Mouse (Mus musculus) liver, embryonic 15.5 days (tissue): ENCODE results near the gene Msx2. TPM values are rescaled to one million over a fixed set of nuclear protein-coding genes. Genes with fewer than 3 reads are reported as not detected.

Experiments used
- ATAC-seq: fragments of 200-750 bp; cut with Nextera tagmentation; 2 replicates; pipeline ENCODE4 v1.8.0; 2017; ENCODE audit warnings: moderate number of reproducible peaks, mild to moderate bottlenecking, moderate library complexity; ENCODE audit not compliant: insufficient read depth
- H3K27ac ChIP-seq: fragments of 300-500 bp; sonication (generic); replicated peaks from 2 replicates; pipeline ENCODE4 v1.5.1; 2015; ENCODE audit warnings: mild to moderate bottlenecking, inconsistent platforms
- H3K27me3 ChIP-seq: fragments of 300-500 bp; sonication (generic); 2 replicates; pipeline ENCODE4 v1.6.1; 2015; ENCODE audit warnings: mild to moderate bottlenecking, inconsistent platforms
- H3K36me3 ChIP-seq: fragments of 300-500 bp; sonication (generic); replicated peaks from 2 replicates; pipeline ENCODE4 v1.6.1; 2015; ENCODE audit warnings: moderate library complexity, mild to moderate bottlenecking, inconsistent platforms
- H3K4me1 ChIP-seq: fragments of 300-500 bp; sonication (generic); replicated peaks from 2 replicates; pipeline ENCODE4 v1.6.1; 2015; ENCODE audit warnings: inconsistent platforms
- H3K4me2 ChIP-seq: fragments of 300-500 bp; sonication (generic); 2 replicates; pipeline ENCODE4 v1.6.1; 2015; ENCODE audit warnings: moderate library complexity, mild to moderate bottlenecking, inconsistent platforms
- H3K4me3 ChIP-seq: fragments of 300-500 bp; sonication (generic); replicated peaks from 2 replicates; pipeline ENCODE4 v1.5.1; 2015; ENCODE audit warnings: mild to moderate bottlenecking, inconsistent platforms
- H3K9ac ChIP-seq: fragments of 300-500 bp; sonication (generic); 2 replicates; pipeline ENCODE4 v1.6.1; 2015; ENCODE audit warnings: moderate library complexity, mild to moderate bottlenecking, inconsistent platforms
- H3K9me3 ChIP-seq: fragments of 300-500 bp; sonication (generic); replicated peaks from 2 replicates; pipeline ENCODE4 v1.6.1; 2016; ENCODE audit warnings: inconsistent platforms
- WGBS: fragments of 180-500 bp; shearing (Covaris S2); methylation state at CpG from one replicate; pipeline ENCODE4 v1.1.7; 2015; ENCODE audit warnings: mixed read lengths; ENCODE audit not compliant: insufficient replicate concordance; 5-methylcytosine and 5-hydroxymethylcytosine counted together
- polyA plus RNA-seq: library from polyadenylated mRNA; unstranded; fragments of >200 nt; fragmentation: Nextera tagmentation; extraction: Ambion mirVana; gene quantifications from 2 replicates; pipeline ENCODE4 v1.2.1, GENCODE M21; 2015

Msx2 gene
- polyA plus RNA-seq, 1 experiment from 2014 or later: not detected

GRCm38 (mm10) chr13:53475701-53476188 lies 2.9 kb upstream of the Msx2 start:
- Histone ChIP-seq H3K4me3 (peak overlapping the region; percentile 32), H3K9me3 (no peaks in the 10 kb centered on the region), H3K36me3 (no peaks in the 10 kb centered on the region), H3K4me2 (peak overlapping the region; percentile 54), H3K9ac (no peak overlapping the region), H3K27me3 (peaks cover 82% of the 10 kb centered on the region), H3K27ac (no peak overlapping the region), H3K4me1 (peaks cover 5% of the 10 kb centered on the region; the same call in 1 of the 2 replicates)
- WGBS: under 1% methylated on average over 36 of the region's 37 CpGs
- no peak for ATAC-seq

DNA sequence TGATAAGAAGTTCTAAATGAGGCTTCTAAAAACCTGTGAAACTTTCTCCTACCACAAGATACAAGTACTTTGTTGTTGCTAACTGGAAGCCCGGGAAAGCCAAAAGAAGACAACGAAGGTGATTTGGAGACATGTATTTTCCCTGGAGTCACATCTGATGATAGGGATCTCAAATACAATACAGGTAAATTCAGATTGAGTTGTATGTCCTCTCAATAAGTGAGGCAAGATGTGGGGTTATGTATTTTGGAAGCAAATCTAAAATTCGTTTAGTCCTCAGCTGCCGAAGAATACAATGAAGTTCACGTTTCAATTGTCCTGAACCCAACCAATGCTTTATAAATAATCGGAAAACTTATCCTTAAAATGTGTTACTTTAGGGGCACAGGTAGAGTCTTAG lies 1.6 kb upstream of the Msx2 start:
- no peak for ATAC-seq
- H3K4me3 ChIP-seq: no peak overlapping the region
- 14% methylated on average over 6 of the region's 6 CpGs for WGBS
- no peaks in the 10 kb centered on the region for H3K9me3 ChIP-seq
- no peak overlapping the region for H3K27ac ChIP-seq
- no peak overlapping the region for H3K4me2 ChIP-seq
- H3K36me3 ChIP-seq: no peaks in the 10 kb centered on the region
- peaks cover 94% of the 10 kb centered on the region for H3K27me3 ChIP-seq
- peaks cover 5% of the 10 kb centered on the region; the same call in 1 of the 2 replicates for H3K4me1 ChIP-seq
- no peak overlapping the region for H3K9ac ChIP-seq

- Histone ChIP-seq H3K27me3 (peaks cover 95% of the 10 kb centered on the region), H3K27ac (no peak overlapping the region), H3K9ac (no peak overlapping the region), H3K4me1 (peaks cover 5% of the 10 kb centered on the region; the same call in 1 of the 2 replicates), H3K4me3 (no peak overlapping the region), H3K9me3 (no peaks in the 10 kb centered on the region), H3K4me2 (no peak overlapping the region), H3K36me3 (no peaks in the 10 kb centered on the region)
- 15% methylated on average over 5 of the region's 5 CpGs for WGBS
- ATAC-seq: no peak
Measured at GRCm38 (mm10) chr13:53473991-53474390, 1.1 kb upstream of the Msx2 start.

DNA sequence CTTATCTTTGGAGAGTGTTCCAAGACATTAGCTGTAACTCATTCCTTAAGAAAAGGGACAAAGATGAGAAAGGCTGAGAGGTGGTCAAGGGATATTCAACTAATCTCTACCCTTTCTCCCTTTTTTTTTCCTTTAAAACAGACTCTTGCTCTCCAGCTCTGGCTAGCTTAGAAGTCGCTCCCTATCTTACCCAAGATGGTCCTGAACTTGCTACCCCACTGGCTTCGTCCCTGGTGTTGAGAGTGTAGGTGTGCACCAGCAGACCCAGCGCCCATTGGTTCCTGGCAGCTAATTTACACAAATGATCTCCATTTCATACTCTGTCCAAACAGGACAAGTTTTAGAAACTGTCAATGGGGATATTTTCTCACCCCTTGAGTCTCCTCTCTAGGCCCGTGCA lies 417 bp upstream of the Msx2 start:
- Histone ChIP-seq H3K9me3 (no peaks in the 10 kb centered on the region), H3K36me3 (no peaks in the 10 kb centered on the region), H3K4me1 (peaks cover 5% of the 10 kb centered on the region; the same call in 1 of the 2 replicates), H3K4me2 (no peak overlapping the region), H3K4me3 (no peak overlapping the region), H3K27ac (no peak overlapping the region), H3K27me3 (peaks cover 96% of the 10 kb centered on the region), H3K9ac (no peak overlapping the region)
- WGBS: 6% methylated on average over 4 of the region's 4 CpGs
- ATAC-seq: no peak

- peak overlapping the region; percentile 57 for H3K4me2 ChIP-seq
- 2% methylated on average over 50 of the region's 50 CpGs for WGBS
- ATAC-seq: no peak
- peak overlapping the region; percentile 30 for H3K4me3 ChIP-seq
- H3K9me3 ChIP-seq: no peaks in the 10 kb centered on the region
- H3K27ac ChIP-seq: no peak overlapping the region
- peaks cover 97% of the 10 kb centered on the region for H3K27me3 ChIP-seq
- H3K4me1 ChIP-seq: peaks cover 5% of the 10 kb centered on the region; the same call in 1 of the 2 replicates
- no peaks in the 10 kb centered on the region for H3K36me3 ChIP-seq
- no peak overlapping the region for H3K9ac ChIP-seq
Measured at GRCm38 (mm10) chr13:53471926-53472613, 804 bp downstream of the Msx2 start.

DNA sequence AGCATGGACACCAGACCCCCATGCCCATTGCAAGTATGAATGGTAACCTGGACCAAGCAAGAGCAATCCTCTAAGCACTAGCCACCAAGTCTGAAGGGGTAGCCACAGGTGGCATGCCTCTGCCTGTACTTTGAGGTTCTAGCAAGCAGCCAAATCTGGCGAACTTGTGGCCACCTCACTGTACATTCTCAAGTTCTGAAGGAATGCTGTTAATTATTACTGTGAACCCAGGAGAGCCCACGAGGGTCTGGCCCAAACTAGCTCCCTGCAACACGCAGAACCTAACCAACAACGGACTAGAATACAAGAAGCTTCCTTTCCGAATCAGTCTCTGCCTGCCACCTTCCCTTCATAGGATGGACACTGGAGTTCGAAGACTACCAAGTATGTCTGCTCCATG lies 1.5 kb downstream of the Msx2 start:
- Histone ChIP-seq H3K4me1 (peaks cover 5% of the 10 kb centered on the region; the same call in 1 of the 2 replicates), H3K9ac (no peak overlapping the region), H3K4me2 (no peak overlapping the region), H3K27me3 (peaks cover 97% of the 10 kb centered on the region), H3K27ac (no peak overlapping the region), H3K9me3 (no peaks in the 10 kb centered on the region), H3K4me3 (no peak overlapping the region), H3K36me3 (no peaks in the 10 kb centered on the region)
- 9% methylated on average over 6 of the region's 6 CpGs for WGBS
- ATAC-seq: no peak

GRCm38 (mm10) chr13:53470437-53471151 lies 2.3 kb downstream of the Msx2 start:
- no peak for ATAC-seq
- Histone ChIP-seq H3K4me3 (no peak overlapping the region), H3K9me3 (no peaks in the 10 kb centered on the region), H3K9ac (no peak overlapping the region), H3K27me3 (peaks cover 97% of the 10 kb centered on the region), H3K27ac (no peak overlapping the region), H3K4me2 (no peak overlapping the region), H3K36me3 (no peaks in the 10 kb centered on the region), H3K4me1 (peaks cover 2% of the 10 kb centered on the region; the same call in 1 of the 2 replicates)
- 16% methylated on average over 9 of the region's 9 CpGs for WGBS

DNA sequence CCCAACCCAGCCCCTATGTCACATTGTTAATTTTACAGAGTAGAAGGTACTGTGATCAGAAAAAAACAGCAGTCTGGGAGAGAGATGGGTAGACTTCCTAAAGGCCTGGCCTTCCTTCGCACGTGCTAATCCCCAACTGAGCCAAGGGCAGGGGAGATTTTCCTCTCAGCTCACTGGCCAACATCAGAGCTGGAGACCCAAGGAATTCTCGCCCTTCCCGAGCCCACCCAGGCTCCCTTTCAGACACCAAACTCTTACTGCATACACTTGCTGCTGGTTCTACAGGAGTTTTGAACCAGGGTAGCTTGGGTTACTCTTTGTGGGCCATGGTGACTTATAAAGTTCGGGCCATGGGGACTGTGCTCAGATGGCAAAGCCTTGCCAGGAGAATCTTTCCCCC lies 3.1 kb downstream of the Msx2 start:
- no peak overlapping the region for H3K4me2 ChIP-seq
- H3K27me3 ChIP-seq: peaks cover 97% of the 10 kb centered on the region
- no peak overlapping the region for H3K27ac ChIP-seq
- no peak overlapping the region for H3K9ac ChIP-seq
- no peaks in the 10 kb centered on the region for H3K4me1 ChIP-seq
- WGBS: 24% methylated on average over 5 of the region's 5 CpGs
- H3K36me3 ChIP-seq: no peaks in the 10 kb centered on the region
- no peak for ATAC-seq
- H3K9me3 ChIP-seq: no peaks in the 10 kb centered on the region
- no peak overlapping the region for H3K4me3 ChIP-seq

GRCm38 (mm10) chr13:53468171-53468570 lies 4.7 kb downstream of the Msx2 start:
- WGBS: 45% methylated on average over 14 of the region's 14 CpGs
- no peaks in the 10 kb centered on the region for H3K9me3 ChIP-seq
- no peak overlapping the region for H3K4me2 ChIP-seq
- ATAC-seq: no peak
- H3K27ac ChIP-seq: no peak overlapping the region
- H3K4me3 ChIP-seq: no peak overlapping the region
- no peak overlapping the region for H3K9ac ChIP-seq
- H3K36me3 ChIP-seq: no peaks in the 10 kb centered on the region
- peaks cover 97% of the 10 kb centered on the region for H3K27me3 ChIP-seq
- H3K4me1 ChIP-seq: no peaks in the 10 kb centered on the region

DNA sequence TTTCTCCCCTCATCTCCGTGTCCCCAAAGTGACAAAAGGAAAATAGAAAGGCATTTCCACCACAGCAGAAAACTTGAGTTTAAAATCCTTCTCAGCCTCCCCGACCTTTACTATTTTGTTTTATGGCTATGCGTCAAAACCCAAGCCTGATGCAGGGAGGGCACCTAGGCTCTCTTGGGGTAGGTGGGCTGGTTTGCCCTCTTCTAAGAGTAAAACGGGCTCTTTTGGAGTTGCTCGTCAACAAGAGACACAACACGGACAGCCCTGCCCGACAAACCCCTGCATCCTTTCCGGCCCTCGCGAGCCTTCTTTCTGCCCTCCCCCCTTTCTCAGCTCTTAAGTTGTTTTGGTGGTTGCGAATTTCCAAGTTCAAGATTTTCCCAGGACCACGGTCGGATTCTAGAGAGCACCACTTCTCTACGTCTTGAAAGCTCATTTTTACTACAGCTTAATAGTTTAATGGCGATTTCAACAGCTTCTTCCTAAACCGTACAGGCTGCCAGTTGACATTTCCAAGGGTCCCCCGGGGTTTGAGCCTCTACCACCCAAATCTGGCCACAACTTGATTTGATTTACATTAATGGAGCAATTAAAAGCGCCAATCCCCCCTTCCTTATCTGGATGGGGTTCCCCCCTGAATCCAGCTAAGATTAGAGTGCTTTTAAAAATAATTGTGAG lies 6.5 kb downstream of the Msx2 start:
- no peak overlapping the region for H3K27ac ChIP-seq
- no peak overlapping the region for H3K4me2 ChIP-seq
- no peak for ATAC-seq
- H3K9ac ChIP-seq: no peak overlapping the region
- no peaks in the 10 kb centered on the region for H3K4me1 ChIP-seq
- WGBS: 4% methylated on average over 18 of the region's 18 CpGs
- H3K9me3 ChIP-seq: no peaks in the 10 kb centered on the region
- no peaks in the 10 kb centered on the region for H3K36me3 ChIP-seq
- no peak overlapping the region for H3K4me3 ChIP-seq
- H3K27me3 ChIP-seq: peaks cover 97% of the 10 kb centered on the region

- Histone ChIP-seq H3K27me3 (peaks cover 97% of the 10 kb centered on the region), H3K4me1 (no peaks in the 10 kb centered on the region), H3K27ac (no peak overlapping the region), H3K9ac (no peak overlapping the region), H3K4me2 (no peak overlapping the region), H3K36me3 (no peaks in the 10 kb centered on the region), H3K4me3 (no peak overlapping the region), H3K9me3 (no peaks in the 10 kb centered on the region)
- 5% methylated on average over 26 of the region's 26 CpGs for WGBS
- ATAC-seq: no peak
Measured at GRCm38 (mm10) chr13:53465191-53465820, 7.6 kb downstream of the Msx2 start.
